Mouse (Mus musculus) frontal cortex, adult 2 months (tissue): ENCODE data around the gene Hspa12a. TPM values are rescaled to one million over a fixed set of nuclear protein-coding genes. Genes with fewer than 3 reads are reported as not detected.
"Not testable (repeated sequence)": the region's sequence is repeated elsewhere in the genome, so short reads cannot be mapped to it uniquely, and the experiment has no call there.

Experiments used
- DNase-seq, 2 experiments: peaks; one replicate each; pipeline ENCODE4 v3.0.0; 2022; ENCODE audit warnings: low spot score in 1 of 2; ENCODE audit errors: extremely low spot score in 1 of 2
- polyA plus RNA-seq: library from polyadenylated mRNA; depleted of rRNA; stranded (reverse); fragments of >200 nt; gene quantifications from 2 replicates; pipeline ENCODE4 v1.2.3, GENCODE M21; 2012

The Hspa12a gene
- polyA plus RNA-seq, 1 experiment = 82.8 TPM

DNA sequence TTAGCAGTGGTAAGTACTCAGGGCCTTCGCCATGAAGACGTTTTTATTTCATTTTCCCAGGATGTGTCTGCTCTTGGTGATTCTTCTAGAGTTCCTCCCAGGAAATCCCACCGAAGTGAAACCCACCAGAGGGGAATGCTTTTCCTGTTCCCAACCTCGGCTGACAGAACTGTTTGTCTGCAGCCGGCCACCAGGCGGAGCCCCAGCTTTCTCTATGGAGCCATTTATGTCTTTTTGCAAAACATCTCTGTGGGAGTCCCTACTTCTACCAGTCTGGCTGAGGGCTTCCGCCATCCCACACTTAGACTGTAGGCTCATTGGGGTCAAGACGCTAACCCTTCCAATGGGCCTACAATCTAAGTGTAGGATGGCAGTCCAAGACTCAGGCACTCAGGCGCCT, 32.1 kb downstream of the Hspa12a start:
- peak; percentile 46 to 81 for DNase-seq

DNA sequence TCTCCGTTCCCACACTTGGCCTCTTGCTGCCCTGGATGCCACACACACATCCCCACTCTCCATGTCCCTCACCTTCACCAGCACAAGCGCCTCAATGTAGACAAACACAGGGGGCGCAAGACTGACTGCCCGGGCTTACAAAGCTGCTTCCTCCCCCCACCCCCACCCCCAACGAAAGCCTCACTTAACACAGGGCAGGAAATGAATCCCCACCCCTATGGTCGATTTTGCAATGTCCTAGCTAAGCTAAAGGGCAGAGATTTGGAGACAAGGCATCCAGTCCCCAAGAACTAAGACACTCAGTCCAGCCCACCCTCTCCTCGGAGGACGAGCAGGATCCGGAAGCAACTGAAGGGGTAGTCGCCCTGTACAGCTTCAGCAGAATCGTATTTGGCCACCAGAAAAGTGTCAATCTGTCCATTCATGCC, 32.5 kb downstream of the Hspa12a start:
- no peak for DNase-seq

DNA sequence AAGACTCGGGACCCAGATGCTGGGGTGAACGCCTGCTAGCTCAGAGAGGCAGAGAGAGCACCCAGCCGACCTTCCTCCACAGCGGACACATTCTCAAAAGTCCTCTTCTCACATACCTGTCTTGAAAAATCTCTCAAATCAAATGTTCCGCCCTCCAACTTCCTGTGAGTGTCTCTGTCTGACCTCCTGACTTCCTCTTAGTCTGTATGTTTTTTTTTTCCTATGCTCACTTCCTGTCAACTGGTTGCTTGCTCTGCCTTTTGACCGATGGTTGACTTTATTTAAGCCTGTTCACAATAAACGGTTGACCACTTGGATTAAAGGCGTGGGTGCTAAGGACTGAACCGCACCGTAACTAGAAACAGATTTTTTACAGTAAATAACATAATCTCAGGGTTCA, 35.4 kb downstream of the Hspa12a start:
- no peak for DNase-seq

DNA sequence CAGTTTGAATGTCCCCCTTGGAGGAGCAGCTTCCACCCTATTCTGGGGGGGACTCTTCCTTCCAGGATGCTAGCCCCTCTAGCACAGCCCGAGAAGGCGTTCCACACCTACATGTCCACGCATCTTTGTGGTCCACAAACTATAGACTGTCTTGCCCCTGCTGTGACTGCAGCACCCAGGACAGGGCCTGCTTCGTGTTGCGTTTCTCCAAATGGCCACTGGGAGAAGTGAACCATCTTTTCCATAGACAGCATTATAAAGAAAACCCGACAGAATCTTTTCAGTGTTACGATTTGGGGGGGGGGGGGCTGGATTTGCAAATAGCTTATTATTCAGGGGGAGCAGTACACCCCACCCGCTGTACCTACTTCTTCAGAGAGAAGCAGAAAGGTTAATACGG, 36.8 kb downstream of the Hspa12a start:
- no peak for DNase-seq

DNA sequence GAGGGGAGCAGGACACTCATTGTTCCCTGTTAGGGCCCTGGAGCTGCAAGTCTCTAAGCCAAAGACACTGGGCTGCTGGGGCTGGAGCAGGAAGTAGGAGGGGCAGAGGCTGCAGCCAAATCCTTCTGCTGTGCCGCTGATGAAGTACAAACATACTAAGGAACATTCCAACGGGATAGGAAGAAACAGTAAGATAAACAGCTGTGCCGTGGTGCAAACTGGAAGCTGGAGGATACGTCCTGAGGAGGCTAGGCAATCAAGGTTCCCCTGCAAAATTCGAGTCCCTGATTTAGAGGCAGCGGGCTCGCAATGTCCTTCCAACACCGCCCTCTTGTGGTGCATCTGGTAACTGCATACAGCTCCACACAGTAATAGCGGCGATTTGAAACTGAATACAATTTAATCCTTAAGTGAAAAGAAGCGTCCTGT, 39.5 kb downstream of the Hspa12a start:
- DNase-seq = peak; percentile 42 to 96

DNA sequence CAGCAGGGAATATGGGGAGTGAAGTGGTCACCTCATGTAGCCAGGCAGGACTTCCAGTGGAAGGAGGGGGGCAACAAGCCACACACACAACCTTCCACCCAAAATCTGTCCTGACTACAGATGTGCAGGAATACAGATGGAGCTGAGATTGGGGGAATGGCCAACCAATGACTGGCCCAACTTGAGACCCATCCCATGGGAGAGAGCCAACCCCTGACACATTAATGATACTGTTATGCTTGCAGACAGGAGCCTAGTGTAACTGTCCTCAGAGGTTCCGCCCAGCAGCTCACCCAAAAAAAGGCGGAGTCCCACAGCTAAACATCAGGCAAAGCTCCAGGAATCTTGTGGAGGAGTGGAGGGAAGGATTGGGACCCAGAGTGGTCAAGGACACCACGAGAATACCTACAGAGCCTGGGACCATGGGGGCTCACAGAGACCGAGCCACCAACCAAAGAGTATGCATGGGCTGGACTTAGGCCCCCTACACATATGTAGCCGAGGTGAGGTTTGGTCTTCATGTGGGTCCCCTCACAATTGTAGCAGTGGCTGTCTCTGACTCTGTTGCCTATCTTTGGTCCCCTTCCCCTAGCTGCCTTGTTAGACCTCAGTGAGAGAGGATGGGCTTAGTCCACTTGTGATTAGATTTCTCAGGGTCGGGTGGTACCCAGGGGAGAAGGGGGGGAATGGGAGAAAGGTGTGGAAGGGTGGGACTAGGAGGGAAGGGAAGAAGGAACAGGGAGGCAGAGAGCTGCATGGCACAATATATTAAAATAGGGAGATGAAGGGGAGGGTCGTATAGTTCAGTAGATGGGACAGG, 40.2 kb downstream of the Hspa12a start:
- no peak for DNase-seq

DNA sequence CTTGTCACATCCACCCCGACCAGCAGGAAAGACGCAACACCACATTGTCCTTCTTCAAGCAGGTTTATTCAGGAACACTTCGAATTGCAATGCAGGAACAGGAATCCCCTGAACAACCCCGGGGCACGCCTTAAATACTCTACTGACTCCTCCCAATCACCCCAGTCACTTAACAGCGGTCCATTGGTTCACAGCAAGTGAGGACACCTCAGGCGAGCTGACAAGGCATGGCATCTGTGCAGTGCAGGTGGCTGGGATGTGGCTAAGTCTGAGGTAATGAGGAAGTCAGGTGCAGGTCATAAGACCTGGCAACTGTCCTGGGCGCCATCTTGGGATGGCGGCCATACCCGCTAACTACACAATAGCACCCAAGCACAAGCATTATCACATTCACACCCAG, 43.0 kb downstream of the Hspa12a start:
- not testable (repeated sequence) for DNase-seq

DNA sequence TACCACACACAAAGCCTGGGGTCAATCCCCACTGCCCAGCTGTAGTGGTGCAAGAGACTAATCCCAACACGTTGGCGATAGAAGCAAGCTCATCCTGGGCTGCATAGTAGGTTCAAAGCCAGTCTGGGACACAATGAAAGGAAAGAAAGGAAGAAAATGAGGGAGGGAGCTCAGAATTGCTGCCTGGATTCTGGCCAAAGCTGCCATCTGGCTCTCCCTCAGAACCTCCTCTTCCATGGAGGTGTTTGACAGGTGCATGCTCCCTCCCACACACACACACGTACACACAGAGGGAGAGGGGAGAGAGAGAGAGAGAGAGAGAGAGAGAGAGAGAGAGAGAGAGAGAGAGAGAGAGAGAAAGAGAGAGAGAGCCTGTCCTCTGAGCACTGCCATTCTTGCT, 47.2 kb downstream of the Hspa12a start:
- peak; percentile 14 to 67 for DNase-seq

DNA sequence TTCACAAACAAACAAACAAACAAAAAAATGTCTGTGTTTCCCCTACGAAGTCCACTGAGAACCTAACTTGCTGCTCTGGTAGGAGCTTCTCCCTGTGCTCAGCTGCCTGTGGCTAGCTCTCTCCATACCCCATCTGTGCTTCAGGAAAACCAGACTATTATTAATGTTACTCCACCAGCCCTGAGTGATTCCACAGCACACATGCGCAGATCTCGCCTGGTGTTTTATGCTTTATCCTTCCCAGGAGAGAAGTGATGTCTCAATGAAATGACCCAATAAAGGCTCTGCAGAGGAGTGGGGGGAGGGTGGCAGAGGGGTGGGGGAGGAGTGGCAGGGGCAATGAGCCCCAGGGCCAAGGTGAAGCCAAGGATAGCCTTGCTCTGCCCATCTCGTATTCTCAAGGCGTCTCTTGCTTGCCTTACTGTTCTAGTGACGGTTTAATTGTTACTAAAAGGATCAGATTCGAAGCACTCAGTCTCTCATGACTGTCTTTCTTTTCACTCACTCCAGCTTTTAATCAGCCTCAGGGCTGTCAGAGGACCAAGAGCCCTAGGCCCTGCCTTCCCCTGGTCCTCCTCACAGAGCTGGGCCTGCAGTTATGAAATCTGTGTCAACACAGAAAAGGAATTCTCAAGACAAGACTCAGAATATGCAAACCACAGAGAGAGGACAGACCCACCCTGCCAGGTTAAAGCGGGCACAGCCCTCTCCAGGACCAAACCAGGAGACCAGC, 54.0 kb downstream of the Hspa12a start:
- DNase-seq = no peak

DNA sequence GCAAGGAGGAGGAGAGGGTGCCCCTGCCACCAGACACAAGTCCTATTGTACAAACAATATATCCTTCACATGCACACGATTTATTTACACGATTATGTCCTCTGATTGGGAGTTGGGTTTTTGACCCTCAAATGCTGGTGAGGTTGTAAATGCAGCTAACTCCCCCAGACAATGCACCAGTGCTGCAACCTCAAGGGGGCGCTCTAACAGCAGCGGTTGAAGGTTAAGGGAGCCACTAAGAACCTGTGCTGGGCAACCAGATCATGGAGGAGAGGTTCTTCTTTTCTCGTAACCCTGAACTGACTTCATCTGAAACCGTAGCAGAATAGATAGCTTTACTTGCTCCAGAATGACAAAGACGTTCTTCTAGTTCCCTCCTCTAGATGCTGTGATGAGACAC, 57.0 kb downstream of the Hspa12a start:
- no peak for DNase-seq

DNA sequence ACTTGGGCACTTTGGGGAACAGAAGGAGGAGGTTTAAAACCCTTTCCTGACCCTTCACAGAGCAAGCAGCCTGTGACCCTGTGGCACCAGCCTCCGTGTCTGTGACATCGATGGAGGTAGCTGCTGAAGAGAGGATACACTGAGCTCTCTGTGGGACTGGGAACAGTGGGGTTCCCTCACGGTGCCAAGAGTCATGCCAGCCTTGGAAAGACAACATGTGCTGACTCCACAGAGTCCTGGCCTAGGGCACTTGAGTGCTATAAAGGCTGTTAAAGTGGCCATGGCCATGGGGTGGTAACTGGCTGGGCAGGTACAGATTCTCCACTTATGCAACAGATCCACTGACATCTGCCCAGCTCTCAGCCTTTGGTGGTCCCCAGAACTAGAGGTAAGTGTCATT, 60.0 kb downstream of the Hspa12a start:
- no peak for DNase-seq

DNA sequence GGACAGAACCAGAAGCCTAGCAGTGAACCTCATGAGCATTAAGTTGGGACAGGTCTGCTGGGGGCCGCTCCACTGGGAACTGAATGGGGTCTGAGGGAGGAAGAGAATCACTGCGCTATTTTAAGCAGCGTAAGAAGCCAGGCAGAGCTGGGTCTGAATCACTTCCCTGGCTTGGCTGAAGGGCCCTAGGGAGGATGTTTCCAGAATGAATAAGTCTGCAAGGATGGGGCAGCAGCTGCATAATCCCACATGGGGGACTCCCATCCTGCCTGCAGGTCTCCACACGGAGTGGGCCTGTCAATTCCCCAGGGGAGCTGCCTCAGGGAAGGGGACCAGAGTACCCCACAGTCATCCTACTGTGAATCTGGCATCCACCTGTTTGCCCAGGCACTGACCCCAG, 61.1 kb downstream of the Hspa12a start:
- no peak for DNase-seq

DNA sequence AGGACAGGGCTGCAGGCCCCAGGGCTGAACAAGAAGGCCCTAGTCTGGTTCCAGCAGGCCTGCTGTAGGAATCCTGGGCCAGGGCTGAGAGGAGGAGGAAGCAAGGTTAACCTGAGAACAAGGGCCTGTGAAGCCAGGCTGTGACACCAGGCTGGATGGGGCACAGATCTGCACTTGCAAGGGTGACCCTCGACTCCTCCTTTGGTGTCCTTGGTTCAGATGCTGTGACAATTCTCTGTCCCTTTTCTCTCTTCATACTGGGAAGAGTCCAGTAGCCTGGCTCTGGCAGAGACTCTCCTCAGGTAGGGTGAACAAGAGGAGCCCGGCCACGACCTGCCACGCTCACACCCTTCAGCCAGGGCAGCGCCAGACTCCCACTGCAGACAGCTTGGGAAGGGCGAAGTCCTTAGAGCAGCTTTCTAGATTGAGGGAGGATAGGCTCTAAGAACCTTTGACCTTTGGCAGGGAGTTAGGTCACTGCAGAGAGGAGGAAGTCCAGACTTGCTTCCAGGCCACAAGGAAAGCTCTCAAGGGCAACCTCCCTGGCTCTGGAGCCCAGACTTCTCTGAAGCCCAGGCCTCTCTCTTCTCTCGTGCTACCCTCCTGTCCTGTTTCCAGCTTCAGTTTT, 64.0 kb downstream of the Hspa12a start:
- DNase-seq = no peak

DNA sequence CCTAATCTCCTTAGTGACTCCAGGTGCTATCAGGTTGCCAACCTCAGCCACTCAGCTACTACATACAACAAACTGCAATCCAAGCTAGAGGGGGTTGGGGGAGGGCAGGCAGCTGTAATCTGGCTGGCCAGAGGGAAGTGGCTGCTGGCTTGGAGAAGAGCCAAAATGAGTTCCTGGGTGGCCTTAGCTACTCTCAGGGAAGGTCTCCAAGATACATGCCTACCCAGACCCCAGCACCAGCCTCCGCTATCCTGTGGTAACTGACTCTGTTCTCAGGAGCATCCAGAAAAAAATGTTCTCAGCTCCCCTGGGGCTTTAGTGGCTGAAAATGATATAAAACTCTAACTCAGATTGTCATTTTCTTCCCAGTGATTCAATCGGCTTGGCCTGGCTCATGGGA, 64.9 kb downstream of the Hspa12a start:
- DNase-seq = no peak

DNA sequence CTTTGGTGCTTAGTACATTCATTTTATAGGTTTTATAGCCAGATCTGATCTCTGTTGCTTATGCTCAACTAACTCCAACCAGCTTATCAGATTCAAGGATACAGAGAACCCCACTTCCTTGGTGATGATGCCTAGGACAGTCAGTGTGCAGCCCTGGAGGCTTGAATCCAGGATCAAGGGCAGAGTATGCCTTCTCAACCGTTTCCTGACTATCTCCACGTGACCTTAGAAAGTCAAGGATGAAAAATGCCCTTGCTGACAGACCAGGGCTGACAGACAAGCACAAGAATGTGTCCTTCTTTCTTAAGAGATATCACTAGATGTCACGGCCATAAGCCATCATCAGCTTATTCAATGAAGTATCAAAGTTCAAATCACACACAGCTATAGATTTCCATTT, 69.9 kb downstream of the Hspa12a start:
- no peak for DNase-seq

DNA sequence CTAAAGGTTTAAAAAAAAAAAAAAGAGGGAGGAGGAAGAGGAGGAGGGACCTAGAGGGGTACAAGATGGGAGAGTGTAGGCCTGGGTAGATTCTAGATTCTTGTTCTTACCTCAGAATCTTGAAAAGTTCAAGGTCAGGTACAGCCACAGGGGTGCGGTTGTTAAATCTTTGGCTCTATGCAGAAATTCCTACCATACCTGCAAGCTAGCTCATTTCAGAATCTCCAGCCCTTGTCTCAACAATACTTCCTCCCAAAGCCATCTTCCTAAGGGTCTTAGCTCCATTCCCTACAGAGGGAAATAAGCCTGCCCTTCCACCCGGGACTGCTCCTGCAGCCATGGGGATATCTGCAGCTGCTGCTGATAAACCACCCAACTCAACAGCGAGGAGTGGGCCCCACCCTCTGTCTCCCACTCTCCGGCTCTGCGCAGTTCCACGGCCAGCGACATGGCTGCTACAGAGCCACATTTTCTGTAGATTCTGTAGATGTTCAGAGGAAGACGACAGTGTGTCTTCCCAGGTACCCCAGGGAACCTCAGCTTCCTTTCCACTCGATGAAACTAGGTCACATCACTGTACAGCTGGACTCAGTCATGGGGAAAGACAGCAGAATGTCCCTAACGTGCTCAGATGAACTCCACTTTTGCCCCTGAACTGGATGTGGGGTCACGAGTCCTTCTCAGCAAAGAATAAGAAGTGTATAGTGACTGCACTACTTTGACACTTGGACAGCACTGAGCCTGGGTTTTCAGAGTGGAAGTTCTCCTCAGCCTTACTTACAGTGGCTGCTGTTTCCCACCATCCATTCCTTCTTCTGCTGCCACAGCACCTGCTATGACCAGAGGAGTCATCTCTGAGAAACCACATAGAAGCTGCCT, 70.8 kb downstream of the Hspa12a start:
- no peak for DNase-seq

DNA sequence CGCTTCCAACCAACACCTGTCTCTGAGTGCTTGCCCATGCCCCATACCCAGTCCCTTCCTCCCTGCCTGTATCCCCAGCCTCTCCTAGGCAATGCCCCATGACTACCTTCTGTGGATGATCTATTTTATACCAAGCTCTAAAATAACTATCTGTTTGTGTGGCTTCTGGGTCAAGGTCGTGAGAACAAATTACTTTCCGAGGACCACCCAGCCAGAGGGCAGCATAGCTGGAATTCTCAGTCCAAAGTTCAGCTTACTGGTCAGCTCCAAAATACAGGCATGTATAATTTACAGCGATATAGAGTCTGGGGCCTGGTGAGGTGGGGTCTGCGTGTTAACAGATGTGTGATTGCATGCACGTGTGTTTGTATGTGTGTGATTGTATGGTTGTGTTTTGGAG, 71.6 kb downstream of the Hspa12a start:
- DNase-seq = no peak

DNA sequence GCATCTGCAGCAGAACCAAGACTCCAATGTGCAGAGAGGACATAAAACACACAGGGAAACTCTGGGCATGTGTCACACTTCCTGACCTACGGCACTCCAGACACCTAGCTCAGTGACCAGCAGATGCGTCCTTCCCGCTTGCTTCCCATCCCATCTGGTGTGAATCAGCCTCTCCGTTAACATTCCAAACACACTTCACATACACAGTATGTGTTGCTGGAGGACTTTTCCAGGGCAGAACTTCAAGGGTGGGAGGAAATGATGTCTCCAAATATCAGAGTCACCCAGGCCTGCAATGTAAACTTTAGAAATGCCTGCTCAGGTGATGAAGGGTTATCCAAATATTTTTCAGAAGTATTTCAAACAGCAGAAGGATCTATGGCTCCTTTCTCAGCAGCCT, 76.8 kb downstream of the Hspa12a start:
- DNase-seq = no peak

DNA sequence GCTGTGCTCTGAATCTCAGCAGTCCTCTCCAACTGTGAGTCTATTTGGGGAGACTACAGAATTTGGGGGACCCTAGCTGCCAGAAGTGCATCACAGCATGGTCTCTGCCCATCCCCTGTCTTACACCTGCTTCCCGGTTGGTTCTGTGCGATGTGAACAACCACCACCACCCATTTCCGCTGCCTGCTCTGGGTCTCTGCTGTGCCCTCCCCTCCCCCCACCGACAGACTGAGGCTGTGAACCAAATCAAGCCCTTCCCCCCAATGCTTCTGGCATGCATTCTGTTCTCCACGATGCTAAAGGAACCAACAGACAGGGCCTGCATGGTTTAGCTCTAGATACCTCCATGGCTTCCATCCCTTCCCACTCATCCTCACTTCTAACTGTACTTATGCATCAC, 78.2 kb downstream of the Hspa12a start:
- DNase-seq = no peak

DNA sequence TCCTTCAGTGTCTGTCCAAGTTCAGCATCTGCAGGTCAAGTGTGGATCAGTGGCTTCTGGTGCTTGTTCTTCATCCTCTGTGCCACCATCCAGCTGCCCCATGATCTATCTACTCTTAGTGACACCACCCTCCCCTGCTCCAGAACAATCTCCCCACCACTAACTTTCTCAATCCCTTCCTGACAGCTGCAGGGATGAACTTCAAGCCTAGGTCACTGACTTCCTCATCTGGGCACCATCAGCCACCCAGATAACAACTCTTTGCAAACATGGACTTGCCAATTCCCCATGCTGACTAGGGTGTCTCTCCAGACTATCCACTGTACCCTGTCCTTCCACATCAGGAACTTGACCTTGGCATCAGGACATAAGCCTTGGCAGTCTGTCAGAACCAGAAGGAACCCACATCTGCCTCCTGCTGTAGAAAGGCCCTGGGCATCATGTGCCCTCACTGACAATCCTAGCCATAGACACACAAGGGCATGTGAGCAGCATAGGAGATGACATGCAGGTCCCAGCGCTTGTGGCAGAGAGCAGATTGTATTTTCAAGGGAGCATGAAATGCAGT, 79.4 kb downstream of the Hspa12a start:
- no peak for DNase-seq
